In the genomic region with DNA sequence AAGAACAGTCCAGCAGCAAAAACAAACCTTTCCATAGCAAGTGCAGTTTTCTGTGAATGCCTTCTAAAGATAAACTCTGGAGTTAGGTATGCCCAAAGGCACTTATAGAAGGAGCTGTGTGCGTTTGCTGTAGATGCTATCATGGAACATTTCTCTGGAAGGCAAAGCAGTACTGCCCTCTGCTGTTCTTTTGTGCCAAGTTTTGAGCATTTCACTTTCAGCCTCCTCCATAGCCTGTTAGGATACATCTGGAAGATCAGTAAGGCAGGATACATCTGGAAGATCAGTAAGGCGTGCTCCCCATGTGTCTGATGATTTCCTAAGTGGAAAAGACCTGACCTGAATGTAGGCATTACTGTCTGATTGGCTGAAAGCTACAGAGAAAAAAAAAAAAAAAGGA, we compare ENCODE assay signal across 8 mouse cellular contexts. TPM values are rescaled to one million over a fixed set of nuclear protein-coding genes. Genes with fewer than 3 reads are reported as not detected.
A peak's percentile ranks its signal among the peaks of the same experiment; 100 is the strongest.
DNase-seq lines count a peak whose midpoint lies in the region; TF ChIP-seq lines count a peak whose summit lies in the region.

No protein-coding gene starts in this region.

- no peak overlapping the region for H3K27ac ChIP-seq in gastrocnemius, adult 2 months

- TF ChIP-seq CTCF in gastrocnemius, adult 2 months (IDR thresholded peaks at IDR 0.05) = peak; percentile 79

- no peak overlapping the region for H3K4me3 ChIP-seq in gastrocnemius, adult 2 months

- intact Hi-C loops in gastrocnemius, adult 2 months (cut with DNase I) = loop anchor here (1.0 to 5.0 kb wide), 2 partner anchors 66 to 153 kb away; no protein-coding TSS in a partner anchor

- DNase-seq in gastrocnemius, adult 2 months = no peak
- DNase-seq in gastrocnemius, postnatal 4 days (ENCODE audit: low spot score in 2 of 2) = no peak
- DNase-seq in right cerebral cortex, adult 18-20 months = peak; percentile 61
- no peak for DNase-seq in right cerebral cortex, postnatal 25 days
- DNase-seq in c-Kit-positive CD71-positive TER-119-positive erythroid progenitor cells, embryonic 14.5 days (ENCODE audit: low spot score) = peak; percentile 29
- peak; percentile 51 to 64 for DNase-seq in kidney, postnatal 36 days
- DNase-seq in skeletal muscle tissue, adult 2 months (ENCODE audit: low read depth, low spot score) = peak; percentile 38
- DNase-seq in testis, postnatal 10 days (ENCODE audit: low spot score) = no peak

RNA-seq across cellular contexts. Expression of a gene that starts 11.5 kb away (rescaled TPM):
- under 1 TPM; 0.13 to 0.20 TPM for total RNA-seq in gastrocnemius, adult 2 months (2021)
- total RNA-seq in gastrocnemius, postnatal 4 days (2021) = 1 to 10 TPM; 3.0 to 5.7 TPM

RNA-seq across cellular contexts. Expression of a gene that starts 16.8 kb away (rescaled TPM):
- not detected for total RNA-seq in gastrocnemius, adult 2 months (2021)
- not detected for total RNA-seq in gastrocnemius, postnatal 4 days (2021)

RNA-seq across cellular contexts. Expression of a gene that starts 38.3 kb away (rescaled TPM):
- total RNA-seq in gastrocnemius, adult 2 months (2021) = 100 to 1,000 TPM in 1 of 2 experiments, 10 to 100 TPM in 1; 94.3 to 127 TPM
- 10 to 100 TPM; 62.5 to 69.5 TPM for total RNA-seq in gastrocnemius, postnatal 4 days (2021)

Comparison
In these comparisons a context has a peak if more than half of its experiments do, and no peak if none do; other contexts are left out.
1. DNase-seq: peak in right cerebral cortex, adult 18-20 months (single experiment), c-Kit-positive CD71-positive TER-119-positive erythroid progenitor cells, embryonic 14.5 days (single experiment), kidney, postnatal 36 days (2 of 2) and skeletal muscle tissue, adult 2 months (single experiment); none in gastrocnemius, adult 2 months (single experiment), gastrocnemius, postnatal 4 days (0 of 2), right cerebral cortex, postnatal 25 days (single experiment) and testis, postnatal 10 days (single experiment).